Mouse (Mus musculus) neural tube, embryonic 11.5 days (tissue): ENCODE results near the gene Wfdc3. TPM values are rescaled to one million over a fixed set of nuclear protein-coding genes. Genes with fewer than 3 reads are reported as not detected.

Experiments
- polyA plus RNA-seq: library from polyadenylated mRNA; unstranded; fragments of >200 nt; fragmentation: Nextera tagmentation; extraction: Ambion mirVana; gene quantifications from 2 replicates; pipeline ENCODE4 v1.2.1, GENCODE M21; 2014

Wfdc3 gene
- polyA plus RNA-seq, 1 experiment from 2014 or later = 0.13 TPM

Other genes with a start within 250 kb of the Wfdc3 start
- 55.0 and 57.4 TPM in 2 replicates for gene Pigt, start 248.4 kb downstream of the Wfdc3 start, polyA plus RNA-seq
- gene Wfdc2, start 183.5 kb downstream of the Wfdc3 start, polyA plus RNA-seq = 8.4 and 13.8 TPM in 2 replicates
- not detected in 2 replicates for gene Spint3, start 172.5 kb downstream of the Wfdc3 start, polyA plus RNA-seq
- not detected in 2 replicates for gene Wfdc6a, start 160.5 kb downstream of the Wfdc3 start, polyA plus RNA-seq
- gene Eppin, start 152.3 kb downstream of the Wfdc3 start, polyA plus RNA-seq = not detected in 2 replicates
- gene Wfdc6b, start 132.4 kb downstream of the Wfdc3 start, polyA plus RNA-seq = not detected in 2 replicates
- not detected in 2 replicates for gene Wfdc8, start 132.3 kb downstream of the Wfdc3 start, polyA plus RNA-seq
- not detected in 2 replicates for gene Wfdc16, start 107.1 kb downstream of the Wfdc3 start, polyA plus RNA-seq
- gene Wfdc10, start 89.9 kb downstream of the Wfdc3 start, polyA plus RNA-seq = not detected in 2 replicates
- not detected in 2 replicates for gene Wfdc9, start 89.3 kb downstream of the Wfdc3 start, polyA plus RNA-seq
- gene Wfdc11, start 71.8 kb downstream of the Wfdc3 start, polyA plus RNA-seq = not detected in 2 replicates
- 0.30 TPM in 1 of 2 replicates, not detected in the other for gene Wfdc13, start 60.8 kb downstream of the Wfdc3 start, polyA plus RNA-seq
- gene Spint4, start 47.4 kb downstream of the Wfdc3 start, polyA plus RNA-seq = not detected in 2 replicates
- not detected in 2 replicates for gene Spint5, start 30.6 kb downstream of the Wfdc3 start, polyA plus RNA-seq
- gene Dnttip1, start 52 bp upstream of the Wfdc3 start, polyA plus RNA-seq = 67.9 and 77.0 TPM in 2 replicates
- 449 and 453 TPM in 2 replicates for gene Ube2c, start 24.0 kb upstream of the Wfdc3 start, polyA plus RNA-seq
- gene Tnnc2, start 34.0 kb upstream of the Wfdc3 start, polyA plus RNA-seq = 43.2 and 55.4 TPM in 2 replicates
- gene Snx21, start 39.9 kb upstream of the Wfdc3 start, polyA plus RNA-seq = 11.2 and 14.1 TPM in 2 replicates
- 15.1 TPM in 2 replicates for gene Acot8, start 59.0 kb upstream of the Wfdc3 start, polyA plus RNA-seq
- gene Zswim3, start 59.2 kb upstream of the Wfdc3 start, polyA plus RNA-seq = 12.9 and 14.0 TPM in 2 replicates
- gene Zswim1, start 76.8 kb upstream of the Wfdc3 start, polyA plus RNA-seq = 22.9 and 23.2 TPM in 2 replicates
- not detected in 2 replicates for gene Spata25, start 82.6 kb upstream of the Wfdc3 start, polyA plus RNA-seq
- 87.9 and 88.6 TPM in 2 replicates for gene Ctsa, start 86.9 kb upstream of the Wfdc3 start, polyA plus RNA-seq
- gene Neurl2, start 87.5 kb upstream of the Wfdc3 start, polyA plus RNA-seq = 3.8 and 4.8 TPM in 2 replicates
- 58.4 and 58.9 TPM in 2 replicates for gene Pltp, start 111.8 kb upstream of the Wfdc3 start, polyA plus RNA-seq
- 68.0 and 76.6 TPM in 2 replicates for gene Pcif1, start 133.4 kb upstream of the Wfdc3 start, polyA plus RNA-seq
- 13.9 and 15.4 TPM in 2 replicates for gene Zfp335, start 165.8 kb upstream of the Wfdc3 start, polyA plus RNA-seq
- 1.2 and 2.1 TPM in 2 replicates for gene Mmp9, start 194.8 kb upstream of the Wfdc3 start, polyA plus RNA-seq
- 6.0 and 6.5 TPM in 2 replicates for gene Slc12a5, start 214.9 kb upstream of the Wfdc3 start, polyA plus RNA-seq